Mouse (Mus musculus) ES-Bruce4 (cell line): ENCODE data around the gene Mettl7a1. TPM values are rescaled to one million over a fixed set of nuclear protein-coding genes. Genes with fewer than 3 reads are reported as not detected.
"Not testable (repeated sequence)": the region's sequence is repeated elsewhere in the genome, so short reads cannot be mapped to it uniquely, and the experiment has no call there.

Experiments
- H3K27ac ChIP-seq: 2 replicates; pipeline ENCODE4 v1.5.1; 2012; ENCODE audit warnings: low read length, inconsistent platforms; ENCODE audit not compliant: insufficient read depth
- H3K27me3 ChIP-seq: 2 replicates; pipeline ENCODE4 v1.6.1; 2012; ENCODE audit warnings: mild to moderate bottlenecking, low read length, inconsistent platforms; ENCODE audit not compliant: control insufficient read depth, poor library complexity, insufficient read depth, severe bottlenecking
- H3K36me3 ChIP-seq: 2 replicates; pipeline ENCODE4 v1.6.1; 2012; ENCODE audit warnings: inconsistent platforms, mild to moderate bottlenecking, low read length, moderate library complexity; ENCODE audit not compliant: control insufficient read depth, poor library complexity, insufficient read depth, severe bottlenecking
- H3K4me1 ChIP-seq: one replicate; pipeline ENCODE4 v1.8.1; 2011; ENCODE audit warnings: low read length; ENCODE audit not compliant: control insufficient read depth, insufficient read depth
- H3K4me3 ChIP-seq: 2 replicates; pipeline ENCODE4 v1.5.1; 2011; ENCODE audit warnings: low read depth, mild to moderate bottlenecking, low read length
- H3K9ac ChIP-seq: 2 replicates; pipeline ENCODE4 v1.6.1; 2012; ENCODE audit warnings: low read depth, mild to moderate bottlenecking, inconsistent platforms; ENCODE audit not compliant: poor library complexity, severe bottlenecking
- H3K9me3 ChIP-seq: replicated peaks from 2 replicates; pipeline ENCODE4 v1.6.1; 2012; ENCODE audit warnings: mild to moderate bottlenecking, low read length, inconsistent platforms; ENCODE audit not compliant: control insufficient read depth, poor library complexity, insufficient read depth, severe bottlenecking
- CTCF ChIP-seq: IDR thresholded peaks from one replicate; pipeline ENCODE4 v1.8.1; 2011; ENCODE audit warnings: low read depth, low read length
- EP300 ChIP-seq: IDR thresholded peaks from 2 replicates; pipeline ENCODE4 v1.6.1; 2011; ENCODE audit warnings: low read depth, low read length; ENCODE audit not compliant: insufficient read depth
- POLR2A ChIP-seq: IDR thresholded peaks from one replicate; pipeline ENCODE4 v1.8.1; 2011; ENCODE audit warnings: low read length; ENCODE audit not compliant: insufficient read depth
- polyA plus RNA-seq: library from polyadenylated mRNA; stranded (reverse); fragments of >200 nt; gene quantifications from 2 replicates; pipeline ENCODE4 v1.2.4, GENCODE M21; 2011; ENCODE audit warnings: low read depth; ENCODE audit not compliant: missing spikeins, insufficient read depth, insufficient read length

Mettl7a1 gene
- polyA plus RNA-seq, 1 experiment: 9.7 TPM

DNA sequence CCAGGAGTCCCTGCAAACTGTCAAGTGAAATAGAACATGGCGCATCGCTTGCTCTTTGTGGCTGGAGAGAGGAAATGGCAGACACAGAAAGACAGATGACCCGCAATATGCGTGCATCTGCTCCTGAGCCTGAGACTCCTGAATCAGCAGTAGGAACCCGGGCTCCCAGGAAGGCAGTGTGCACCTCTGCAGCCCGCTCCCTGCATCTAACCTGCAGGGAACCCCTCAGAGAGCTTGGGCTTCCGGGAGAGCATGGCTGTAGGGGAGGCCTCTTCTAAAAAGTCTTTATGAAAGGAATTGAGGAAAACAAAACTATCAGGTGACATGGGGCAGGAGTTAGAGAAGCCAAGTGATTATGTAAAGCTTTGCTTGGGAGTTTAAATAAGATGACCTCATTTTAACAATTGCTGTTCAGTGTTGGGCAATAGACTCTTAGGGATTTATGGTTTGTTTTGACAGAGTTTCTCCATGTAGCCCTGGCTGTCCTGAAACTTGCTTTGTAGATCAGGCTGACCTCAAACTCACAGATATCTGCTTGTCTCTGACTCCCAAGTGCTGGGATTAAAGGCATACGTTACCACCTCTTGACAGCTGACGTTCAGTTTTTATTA, 16.5 kb downstream of the Mettl7a1 start:
- Histone ChIP-seq H3K27me3 (no peaks in the 10 kb centered on the region), H3K4me1 (no peaks in the 10 kb centered on the region), H3K36me3 (no peaks in the 10 kb centered on the region), H3K27ac (no peak overlapping the region), H3K9me3 (no peaks in the 10 kb centered on the region), H3K4me3 (no peak overlapping the region), H3K9ac (no peak overlapping the region)
- TF ChIP-seq CTCF: no peak

DNA sequence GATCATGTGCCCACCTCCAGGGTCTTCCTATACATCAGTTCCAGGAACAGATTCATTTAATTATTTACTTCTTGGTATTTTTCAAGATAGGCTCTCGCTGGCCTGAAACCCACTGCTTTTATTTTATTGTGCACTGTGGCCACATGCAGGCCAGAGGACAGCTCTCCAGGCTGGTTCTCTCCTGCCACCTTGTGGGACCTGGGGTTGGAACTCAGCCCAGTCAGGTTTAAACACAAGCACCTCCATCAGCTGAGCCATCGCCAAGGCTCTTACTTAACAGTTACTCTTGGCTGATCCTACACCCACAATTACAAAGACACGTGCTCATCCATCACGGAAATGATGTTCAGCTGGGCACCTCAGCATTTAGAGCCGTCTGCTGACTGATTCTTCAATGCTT, 17.2 kb downstream of the Mettl7a1 start:
- no peaks in the 10 kb centered on the region for H3K9me3 ChIP-seq
- H3K9ac ChIP-seq: no peak overlapping the region
- H3K4me1 ChIP-seq: no peaks in the 10 kb centered on the region
- no peaks in the 10 kb centered on the region for H3K36me3 ChIP-seq
- H3K27me3 ChIP-seq: no peaks in the 10 kb centered on the region
- TF ChIP-seq EP300: no peak
- peak; percentile 94 for TF ChIP-seq CTCF
- no peak overlapping the region for H3K27ac ChIP-seq
- no peak overlapping the region for H3K4me3 ChIP-seq

DNA sequence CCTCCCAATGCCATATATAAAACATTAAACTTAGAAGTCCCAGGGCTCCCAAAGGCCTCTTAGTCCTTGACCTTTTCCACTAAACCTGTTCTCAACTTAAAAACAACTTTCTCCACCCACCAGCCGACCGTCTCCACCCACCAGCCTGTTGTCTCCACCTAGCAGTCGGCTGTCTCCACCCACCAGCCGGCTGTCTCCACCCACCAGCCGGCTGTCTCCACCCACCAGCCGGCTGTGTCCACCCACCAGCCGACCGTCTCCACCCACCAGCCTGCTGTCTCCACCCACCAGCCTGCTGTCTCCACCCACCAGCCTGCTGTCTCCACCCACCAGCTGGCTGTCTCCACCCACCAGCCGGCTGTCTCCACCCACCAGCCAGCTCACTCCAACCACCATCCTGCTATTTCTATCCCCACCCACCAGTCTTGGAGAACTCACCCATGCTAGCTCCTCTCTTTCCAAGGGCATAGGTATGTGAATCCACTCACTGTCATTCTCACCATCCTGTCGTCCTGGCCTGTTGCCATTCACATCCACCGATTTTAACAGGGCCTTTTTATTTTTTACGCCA, 20.2 kb downstream of the Mettl7a1 start:
- Histone ChIP-seq H3K36me3 (no peaks in the 10 kb centered on the region), H3K4me1 (no peaks in the 10 kb centered on the region), H3K9me3 (no peaks in the 10 kb centered on the region), H3K27ac (no peak overlapping the region), H3K4me3 (no peak overlapping the region), H3K27me3 (no peaks in the 10 kb centered on the region), H3K9ac (no peak overlapping the region)
- TF ChIP-seq EP300 (no peak), POLR2A (peak; percentile 14)

DNA sequence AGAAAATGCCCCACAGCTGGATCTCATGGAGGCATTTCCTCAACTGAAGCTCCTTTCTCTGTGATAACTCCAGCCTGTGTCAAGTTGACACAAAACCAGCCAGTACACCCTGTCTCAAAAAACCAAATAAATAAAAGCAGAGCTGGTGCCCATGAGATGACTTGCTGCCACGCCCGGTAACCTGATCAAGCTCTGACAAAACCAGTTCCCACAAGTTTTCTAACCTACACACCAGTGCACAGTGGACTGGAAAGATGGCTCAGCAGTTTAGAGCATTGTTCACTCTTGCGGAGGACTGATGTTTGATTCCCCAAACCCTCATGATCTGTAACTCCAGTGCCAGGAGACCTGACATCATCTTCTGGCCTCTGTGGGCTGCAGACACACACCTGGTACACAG, 21.3 kb downstream of the Mettl7a1 start:
- no peaks in the 10 kb centered on the region for H3K36me3 ChIP-seq
- H3K27ac ChIP-seq: no peak overlapping the region
- H3K9me3 ChIP-seq: no peaks in the 10 kb centered on the region
- H3K9ac ChIP-seq: no peak overlapping the region
- no peak overlapping the region for H3K4me3 ChIP-seq
- H3K4me1 ChIP-seq: no peaks in the 10 kb centered on the region
- no peak for TF ChIP-seq CTCF
- TF ChIP-seq EP300: no peak
- TF ChIP-seq POLR2A: no peak
- no peaks in the 10 kb centered on the region for H3K27me3 ChIP-seq

DNA sequence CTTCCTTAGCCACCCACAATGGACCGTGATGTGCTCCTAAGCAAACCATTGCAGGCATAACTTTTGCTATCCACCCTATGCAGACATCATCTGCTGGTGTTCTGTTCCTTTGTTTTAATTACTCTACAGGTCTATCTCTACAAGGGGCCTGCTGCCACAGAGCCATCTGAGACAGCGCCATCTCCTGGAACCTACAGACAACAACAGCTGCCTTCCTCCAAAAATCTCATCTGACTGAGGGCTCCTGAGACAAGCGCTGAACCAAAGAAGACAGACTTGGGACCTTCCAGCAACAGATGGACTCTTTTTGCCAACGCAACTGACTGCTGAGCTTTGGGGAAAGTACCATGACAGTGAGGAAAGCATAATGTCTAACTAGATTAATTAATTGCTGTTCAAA, 24.1 kb downstream of the Mettl7a1 start:
- H3K36me3 ChIP-seq, H3K4me1 ChIP-seq, H3K27ac ChIP-seq, H3K9ac ChIP-seq, H3K4me3 ChIP-seq, H3K27me3 ChIP-seq, H3K9me3 ChIP-seq: not testable (repeated sequence)
- TF ChIP-seq CTCF: peak; percentile 24

DNA sequence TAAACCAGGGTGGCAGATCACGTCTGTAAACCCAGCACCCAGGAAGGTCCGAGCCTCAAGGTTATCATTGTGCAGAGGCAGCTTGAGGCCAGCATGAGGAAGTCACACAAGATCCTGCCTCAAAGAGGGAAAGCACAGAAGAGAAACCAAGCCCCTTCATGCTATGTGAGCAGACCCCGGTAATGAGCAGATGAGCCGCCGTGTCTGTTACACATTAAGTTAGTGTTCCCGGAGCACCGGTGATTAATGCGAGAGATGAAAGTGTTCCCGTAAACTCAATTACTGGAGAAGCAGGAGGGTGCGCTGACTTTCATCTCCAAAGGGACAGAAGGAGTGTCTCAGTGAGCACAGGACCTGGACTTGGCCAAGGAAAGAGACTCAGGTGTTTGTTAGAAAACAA, 25.4 kb downstream of the Mettl7a1 start:
- H3K4me1 ChIP-seq, H3K9me3 ChIP-seq, H3K9ac ChIP-seq, H3K36me3 ChIP-seq, H3K27me3 ChIP-seq, H3K27ac ChIP-seq, H3K4me3 ChIP-seq: not testable (repeated sequence)
